Mouse (Mus musculus) G1E (cell line): Measurements from ENCODE around the gene Figla.

Experiments
- CTCF ChIP-seq: IDR thresholded peaks from 2 replicates; pipeline ENCODE4 v1.5.1; 2012; ENCODE audit warnings: low read depth, low read length, inconsistent platforms, mixed read lengths
- GATA1 ChIP-seq: IDR thresholded peaks from 2 replicates; pipeline ENCODE4 v1.6.1; 2012; ENCODE audit warnings: borderline replicate concordance, low read length, inconsistent platforms, mixed read lengths
- TAL1 ChIP-seq: conservative IDR thresholded peaks from 2 replicates; pipeline ENCODE4 v1.6.1; 2012; ENCODE audit warnings: low read depth, low read length, inconsistent platforms, mixed read lengths

GRCm38 (mm10) chr6:86047510-86047909 is 31.5 kb downstream of the Figla start:
- TF ChIP-seq CTCF (no peak), GATA1 (no peak), TAL1 (no peak)
